Mouse (Mus musculus) cerebellum, adult 2 months (tissue): ENCODE data around the gene Wwox.

Experiments
- CTCF ChIP-seq: fragments of 200-500 bp; IDR thresholded peaks from 2 replicates; pipeline ENCODE4 v1.5.1; 2011; ENCODE audit warnings: low read depth, mild to moderate bottlenecking, control low read depth, low read length, moderate library complexity, borderline replicate concordance; ENCODE audit not compliant: insufficient read depth
- POLR2A ChIP-seq: fragments of 200-500 bp; IDR thresholded peaks from 2 replicates; pipeline ENCODE4 v1.6.1; 2011; ENCODE audit warnings: low read length, control low read depth, borderline replicate concordance; ENCODE audit not compliant: insufficient read depth

DNA sequence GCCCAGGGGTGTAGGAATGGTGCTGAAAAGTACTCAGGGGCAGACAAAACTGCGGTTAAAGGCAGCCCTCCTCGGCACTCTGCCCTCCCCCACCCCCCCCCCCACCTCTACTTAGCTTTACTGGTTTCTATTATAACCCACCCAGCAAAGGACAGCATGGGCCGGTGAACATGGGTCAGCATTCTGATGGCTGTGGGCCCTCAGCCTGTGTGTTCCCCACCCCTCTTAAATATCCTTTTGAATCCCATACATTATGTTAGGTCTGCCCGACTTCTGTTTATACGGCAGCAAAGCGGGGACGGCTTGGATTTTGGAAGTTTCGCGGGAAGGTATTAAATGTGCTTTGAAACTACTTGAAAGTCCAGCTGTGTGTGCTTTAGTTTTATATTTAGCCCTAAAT lies 722.1 kb downstream of the Wwox start:
- TF ChIP-seq POLR2A (no peak), CTCF (no peak)
